Mouse (Mus musculus) kidney, embryonic 16.5 days (tissue): ENCODE results near the gene Erbb4. TPM values are rescaled to one million over a fixed set of nuclear protein-coding genes. Genes with fewer than 3 reads are reported as not detected.

Source experiments
- ATAC-seq: fragments of 200-750 bp; cut with Nextera tagmentation; 2 replicates; pipeline ENCODE4 v1.8.0; 2017; ENCODE audit warnings: moderate TSS enrichment; ENCODE audit not compliant: low FRiP score, low TSS enrichment
- H3K27ac ChIP-seq: fragments of 300-500 bp; sonication (generic); 2 replicates; pipeline ENCODE4 v1.5.1; 2014; ENCODE audit warnings: low read length
- H3K27me3 ChIP-seq: fragments of 300-500 bp; sonication (generic); 2 replicates; pipeline ENCODE4 v1.6.1; 2014; ENCODE audit warnings: low read length, control low read depth, mixed read lengths; ENCODE audit not compliant: insufficient read depth
- H3K36me3 ChIP-seq: fragments of 300-500 bp; sonication (generic); 2 replicates; pipeline ENCODE4 v1.6.1; 2014; ENCODE audit warnings: low read length, control low read depth, mixed read lengths; ENCODE audit not compliant: insufficient read depth
- H3K4me1 ChIP-seq: fragments of 300-500 bp; sonication (generic); 2 replicates; pipeline ENCODE4 v1.6.1; 2014; ENCODE audit warnings: low read length, control low read depth, mixed read lengths; ENCODE audit not compliant: insufficient read depth
- H3K4me2 ChIP-seq: fragments of 300-500 bp; sonication (generic); replicated peaks from 2 replicates; pipeline ENCODE4 v1.6.1; 2014; ENCODE audit warnings: low read depth, low read length
- H3K4me3 ChIP-seq: fragments of 300-500 bp; sonication (generic); 2 replicates; pipeline ENCODE4 v1.5.1; 2014; ENCODE audit warnings: mild to moderate bottlenecking, low read length
- H3K9ac ChIP-seq: fragments of 300-500 bp; sonication (generic); replicated peaks from 2 replicates; pipeline ENCODE4 v1.6.1; 2014; ENCODE audit warnings: low read length
- H3K9me3 ChIP-seq: fragments of 300-500 bp; sonication (generic); 2 replicates; pipeline ENCODE4 v1.6.1; 2016; ENCODE audit warnings: low read length, control low read depth
- WGBS: fragments of 180-500 bp; shearing (Covaris S2); extraction: QIAGEN DNeasy Blood & Tissue Kit; methylation state at CpG from one replicate; pipeline ENCODE4 v1.1.7; 2014; 5-methylcytosine and 5-hydroxymethylcytosine counted together
- polyA plus RNA-seq: library from polyadenylated mRNA; unstranded; fragments of >200 nt; fragmentation: Nextera tagmentation; extraction: Ambion mirVana; gene quantifications from 2 replicates; pipeline ENCODE4 v1.2.1, GENCODE M21; 2015

Erbb4 gene
- polyA plus RNA-seq, 1 experiment from 2014 or later, result 5.6 TPM

DNA sequence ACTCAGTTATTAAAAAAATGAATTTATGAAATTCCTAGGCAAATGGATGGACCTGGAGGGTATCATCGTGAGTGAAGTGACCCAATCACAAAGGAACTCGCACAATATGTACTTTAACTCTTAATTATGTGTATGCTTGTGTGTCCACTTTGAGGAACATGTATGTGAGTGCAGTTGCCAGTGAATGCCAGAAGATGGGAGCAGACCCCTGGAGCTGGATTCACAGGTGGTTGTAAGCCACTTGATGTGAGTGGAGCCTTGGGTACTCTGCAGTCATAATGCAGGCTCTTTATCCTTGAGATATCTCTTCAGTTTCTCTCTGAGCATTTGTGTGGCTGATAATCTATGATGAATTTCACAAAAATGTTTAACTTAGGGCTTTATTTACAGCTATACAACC is 957.3 kb downstream of the Erbb4 start:
- H3K9me3 ChIP-seq, result no peaks in the 10 kb centered on the region
- WGBS, result 89% methylated on average over 2 of the region's 2 CpGs
- no peak overlapping the region for H3K4me3 ChIP-seq
- H3K4me1 ChIP-seq, result no peaks in the 10 kb centered on the region
- no peaks in the 10 kb centered on the region for H3K36me3 ChIP-seq
- no peak overlapping the region for H3K27ac ChIP-seq
- H3K4me2 ChIP-seq, result no peak overlapping the region
- no peak for ATAC-seq
- H3K9ac ChIP-seq, result no peak overlapping the region
- H3K27me3 ChIP-seq, result no peaks in the 10 kb centered on the region

DNA sequence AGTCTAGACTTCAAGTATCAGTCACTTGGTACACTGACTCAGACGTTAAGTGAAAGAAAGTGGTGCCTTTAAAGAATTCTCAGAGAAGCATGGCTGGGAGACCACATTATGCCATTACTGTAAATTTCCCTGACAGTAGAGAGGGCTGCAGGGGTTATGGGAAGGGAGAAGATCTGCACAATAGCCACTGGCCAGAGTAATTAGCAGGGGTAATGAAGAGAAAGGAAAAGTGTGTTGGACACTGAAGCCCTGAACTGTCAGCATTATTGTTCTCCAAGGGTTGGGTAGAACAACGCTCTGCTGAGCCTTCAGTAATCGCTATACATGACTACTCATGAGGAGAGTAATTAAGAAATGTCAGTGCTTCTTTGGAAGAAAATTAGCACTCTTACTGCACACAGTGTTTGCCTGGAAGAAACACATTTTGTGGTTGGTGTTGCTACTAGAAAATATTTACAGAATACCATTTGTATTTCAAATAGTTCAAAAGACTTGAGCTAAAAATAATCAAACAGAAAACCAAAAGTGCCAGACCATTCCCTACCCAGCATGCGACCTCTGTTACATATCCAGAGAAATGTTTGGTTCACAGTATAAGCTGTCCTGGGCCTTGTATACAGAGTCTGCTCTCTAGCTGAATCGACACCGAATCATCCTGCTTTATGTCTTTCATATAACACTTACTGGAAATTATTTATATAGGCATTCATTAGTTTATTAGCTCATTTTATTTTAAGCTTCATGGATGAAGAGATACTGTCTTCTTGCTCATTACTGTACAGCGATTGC is 965.1 kb downstream of the Erbb4 start:
- Histone ChIP-seq H3K4me2 (no peak overlapping the region), H3K27ac (no peak overlapping the region), H3K4me1 (no peaks in the 10 kb centered on the region), H3K27me3 (no peaks in the 10 kb centered on the region), H3K9ac (no peak overlapping the region), H3K9me3 (no peaks in the 10 kb centered on the region), H3K4me3 (no peak overlapping the region), H3K36me3 (no peaks in the 10 kb centered on the region)
- 62% methylated on average over 7 of the region's 7 CpGs for WGBS
- ATAC-seq, result peak; percentile 57; the same call in 1 of the 2 replicates

DNA sequence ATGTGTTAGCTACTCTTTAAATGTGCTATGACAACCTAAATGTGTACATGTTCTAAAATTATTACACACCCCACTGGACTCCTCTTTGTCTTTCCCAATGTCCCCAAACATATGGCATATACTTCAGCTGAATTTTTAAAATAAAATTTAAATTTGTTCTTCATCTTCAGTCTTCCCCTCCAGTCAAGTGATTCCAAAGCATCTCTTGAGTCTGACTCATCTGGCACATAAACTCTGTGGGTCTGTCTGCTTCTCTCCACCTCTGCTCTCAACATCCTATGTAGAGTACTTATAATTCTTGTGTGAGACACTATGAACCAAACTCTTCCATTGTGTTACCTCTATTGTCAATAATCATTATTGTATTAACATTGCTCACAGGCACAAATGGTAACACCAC is 972.9 kb downstream of the Erbb4 start:
- no peak overlapping the region for H3K4me3 ChIP-seq
- no peak overlapping the region for H3K4me2 ChIP-seq
- H3K27ac ChIP-seq, result no peak overlapping the region
- no peak overlapping the region for H3K9ac ChIP-seq
- no peaks in the 10 kb centered on the region for H3K9me3 ChIP-seq
- no peaks in the 10 kb centered on the region for H3K36me3 ChIP-seq
- ATAC-seq, result no peak
- H3K4me1 ChIP-seq, result no peaks in the 10 kb centered on the region
- H3K27me3 ChIP-seq, result no peaks in the 10 kb centered on the region

DNA sequence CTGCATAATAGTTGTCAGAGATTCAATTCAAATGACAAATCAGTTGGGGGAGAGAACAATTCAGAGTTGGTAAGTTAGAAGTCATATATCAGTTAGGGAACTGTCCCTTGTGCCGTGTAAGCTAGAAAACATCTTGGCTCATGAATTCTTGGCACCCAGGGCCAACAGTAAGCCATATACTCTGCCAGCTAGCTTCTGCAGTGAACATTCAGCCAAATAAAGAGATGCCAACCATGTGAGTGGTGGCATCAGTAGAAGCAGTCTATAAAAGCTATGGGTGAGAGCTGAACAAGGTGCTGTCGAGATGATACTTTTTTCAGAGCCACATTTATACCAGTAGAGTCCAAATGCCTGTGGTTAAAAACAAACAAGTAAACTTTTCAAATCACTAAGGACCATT is 973.4 kb downstream of the Erbb4 start:
- H3K27ac ChIP-seq, result no peak overlapping the region
- no peaks in the 10 kb centered on the region for H3K27me3 ChIP-seq
- H3K4me3 ChIP-seq, result no peak overlapping the region
- H3K4me2 ChIP-seq, result no peak overlapping the region
- no peaks in the 10 kb centered on the region for H3K36me3 ChIP-seq
- H3K9ac ChIP-seq, result no peak overlapping the region
- no peaks in the 10 kb centered on the region for H3K4me1 ChIP-seq
- 66% methylated on average over 2 of the region's 2 CpGs for WGBS
- H3K9me3 ChIP-seq, result no peaks in the 10 kb centered on the region
- no peak for ATAC-seq

DNA sequence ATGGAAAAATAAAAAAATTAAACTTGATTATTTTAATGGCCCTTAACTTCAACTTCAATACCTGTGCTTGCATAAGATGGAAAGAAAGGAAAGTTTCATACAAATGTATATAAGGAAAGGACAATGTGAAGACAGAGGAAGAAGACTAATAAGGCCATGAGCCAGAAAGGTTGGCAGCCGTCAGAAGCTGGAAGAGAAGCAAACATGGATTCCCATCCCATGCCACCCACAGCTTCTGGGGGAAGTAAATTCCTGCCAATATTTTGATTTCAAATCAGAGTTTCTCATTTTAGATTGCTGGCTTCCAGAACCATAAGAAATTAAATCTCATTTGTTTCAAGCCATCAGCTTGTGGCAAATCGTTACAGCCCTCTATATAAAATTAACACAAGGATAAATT is 984.3 kb downstream of the Erbb4 start:
- Histone ChIP-seq H3K4me2 (no peak overlapping the region), H3K9me3 (no peaks in the 10 kb centered on the region), H3K27ac (no peak overlapping the region), H3K27me3 (no peaks in the 10 kb centered on the region), H3K4me3 (no peak overlapping the region), H3K9ac (no peak overlapping the region), H3K36me3 (no peaks in the 10 kb centered on the region), H3K4me1 (no peaks in the 10 kb centered on the region)
- 84% methylated on average over 2 of the region's 2 CpGs for WGBS
- ATAC-seq, result no peak

DNA sequence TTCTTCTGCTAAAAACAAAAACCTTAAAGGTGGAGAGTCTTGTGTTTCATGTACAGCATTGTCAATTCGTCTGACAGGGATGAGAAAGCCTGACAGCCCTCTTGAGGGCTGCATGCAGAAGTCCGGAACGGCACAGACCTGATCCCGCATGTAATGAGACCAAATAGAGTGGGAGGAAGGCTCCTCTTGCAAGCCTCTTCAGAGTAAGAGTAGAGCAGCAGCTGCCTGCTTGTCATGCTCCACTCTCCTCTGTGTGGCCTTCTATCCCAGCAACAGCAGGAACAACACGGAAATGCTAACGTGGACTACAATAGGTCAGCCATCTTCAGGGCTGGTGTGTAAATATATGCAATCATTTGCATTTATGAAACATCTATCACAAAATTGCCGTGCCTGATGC is 987.5 kb downstream of the Erbb4 start:
- H3K9me3 ChIP-seq, result no peaks in the 10 kb centered on the region
- H3K27me3 ChIP-seq, result no peaks in the 10 kb centered on the region
- H3K4me1 ChIP-seq, result no peaks in the 10 kb centered on the region
- no peak; the same call in 1 of the 2 replicates for ATAC-seq
- H3K4me3 ChIP-seq, result no peak overlapping the region
- H3K27ac ChIP-seq, result no peak overlapping the region
- H3K36me3 ChIP-seq, result no peaks in the 10 kb centered on the region
- no peak overlapping the region for H3K9ac ChIP-seq
- WGBS, result 44% methylated on average over 7 of the region's 7 CpGs
- H3K4me2 ChIP-seq, result no peak overlapping the region

DNA sequence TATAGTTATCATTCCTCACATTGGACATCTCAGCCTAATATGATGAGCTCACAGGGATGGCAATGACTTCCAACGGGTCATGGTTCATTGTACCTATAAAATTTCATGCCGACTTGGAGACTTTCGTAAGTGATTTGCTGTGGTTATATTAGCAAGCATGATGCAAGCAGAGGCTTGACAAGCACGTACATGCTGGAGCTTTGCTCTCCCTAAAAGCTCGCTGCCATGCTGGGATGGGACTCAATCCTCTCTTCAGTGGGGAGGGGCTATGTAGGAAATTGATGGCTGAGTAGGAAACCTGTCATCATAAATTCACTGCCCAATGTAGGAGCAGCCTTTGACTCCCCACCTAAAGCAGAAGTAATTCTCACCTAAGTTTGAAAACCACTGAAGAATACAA is 992.1 kb downstream of the Erbb4 start:
- no peak overlapping the region for H3K9ac ChIP-seq
- no peaks in the 10 kb centered on the region for H3K4me1 ChIP-seq
- no peak overlapping the region for H3K27ac ChIP-seq
- no peaks in the 10 kb centered on the region for H3K27me3 ChIP-seq
- no peaks in the 10 kb centered on the region for H3K36me3 ChIP-seq
- WGBS, result 74% methylated on average over 5 of the region's 5 CpGs
- no peak for ATAC-seq
- no peak overlapping the region for H3K4me2 ChIP-seq
- H3K4me3 ChIP-seq, result no peak overlapping the region
- no peaks in the 10 kb centered on the region for H3K9me3 ChIP-seq

DNA sequence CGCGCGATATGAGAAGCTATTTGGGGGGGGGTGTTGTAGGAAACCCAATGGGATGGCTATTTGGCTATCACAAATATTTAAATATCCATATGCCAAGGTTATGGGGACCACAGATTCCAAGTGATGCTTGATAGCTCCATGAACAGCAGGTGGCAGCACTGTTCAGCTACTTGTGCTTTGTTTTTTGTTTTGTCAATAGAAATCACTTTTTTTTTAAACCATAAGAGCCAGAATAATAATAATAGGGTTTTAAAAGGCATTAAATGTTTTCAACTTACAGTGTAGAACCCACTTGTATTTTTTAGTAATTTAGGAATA is 1001.4 kb downstream of the Erbb4 start:
- H3K27me3 ChIP-seq, result no peaks in the 10 kb centered on the region
- no peaks in the 10 kb centered on the region for H3K9me3 ChIP-seq
- H3K4me3 ChIP-seq, result no peak overlapping the region
- no peak for ATAC-seq
- 91% methylated on average over 3 of the region's 3 CpGs for WGBS
- no peak overlapping the region for H3K27ac ChIP-seq
- no peak overlapping the region for H3K9ac ChIP-seq
- no peaks in the 10 kb centered on the region for H3K36me3 ChIP-seq
- H3K4me2 ChIP-seq, result no peak overlapping the region
- H3K4me1 ChIP-seq, result no peaks in the 10 kb centered on the region

DNA sequence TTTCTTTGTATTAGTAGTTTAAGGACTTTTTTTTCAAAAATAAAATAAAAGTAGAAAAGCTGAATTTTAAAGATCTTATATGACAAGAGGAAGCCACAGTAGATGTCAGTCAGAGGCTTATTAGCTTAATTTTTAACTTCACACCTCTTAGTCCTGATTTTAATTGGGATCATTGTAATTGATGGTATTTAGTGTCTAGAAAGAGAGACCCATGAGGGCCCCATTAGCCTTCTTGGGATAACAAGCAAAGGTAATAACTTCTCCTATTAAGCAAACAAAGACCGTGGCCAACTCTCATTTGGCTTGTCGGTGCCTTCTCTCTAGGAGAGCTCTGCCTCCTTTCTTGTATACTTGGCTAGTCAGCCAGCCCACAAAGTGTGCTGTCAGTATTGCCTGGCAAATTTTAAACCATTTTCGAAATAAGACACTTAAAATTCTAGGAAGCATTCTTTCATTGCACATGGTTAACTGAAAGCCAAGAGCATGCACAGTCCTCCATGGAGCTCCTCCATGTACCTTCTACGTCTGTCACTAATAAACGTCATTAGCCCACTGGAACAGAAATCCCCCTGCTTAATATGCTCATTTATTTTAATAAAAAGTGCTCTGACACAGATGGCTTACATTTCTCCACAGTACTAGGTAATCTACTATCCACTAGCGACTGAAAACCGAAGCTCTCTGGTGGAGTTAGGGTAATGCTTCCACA is 1001.9 kb downstream of the Erbb4 start:
- 67% methylated on average over 7 of the region's 7 CpGs for WGBS

DNA sequence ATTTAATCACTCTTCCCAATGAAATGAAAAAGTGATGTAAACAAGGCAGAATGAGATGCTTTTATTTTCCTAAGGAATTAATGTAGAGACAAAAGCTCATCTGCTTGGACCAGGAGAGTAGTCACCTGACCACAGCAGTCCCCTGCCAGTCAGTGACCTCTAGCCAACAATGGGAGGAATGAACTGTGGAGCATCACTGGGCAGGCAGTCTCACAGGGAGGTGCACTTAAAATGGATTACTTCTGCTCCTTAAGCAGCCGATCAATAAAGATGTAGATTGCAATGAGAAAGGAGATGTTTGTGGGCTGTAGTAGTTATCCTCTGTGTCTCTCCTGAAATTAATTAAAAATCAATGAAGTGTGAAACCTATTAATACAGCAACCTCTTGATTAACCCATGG is 1018.2 kb downstream of the Erbb4 start:
- 88% methylated on average over 1 of the region's 1 CpGs for WGBS
- Histone ChIP-seq H3K36me3 (no peaks in the 10 kb centered on the region), H3K4me3 (no peak overlapping the region), H3K4me2 (no peak overlapping the region), H3K4me1 (no peaks in the 10 kb centered on the region), H3K27ac (no peak overlapping the region), H3K9me3 (no peaks in the 10 kb centered on the region), H3K27me3 (no peaks in the 10 kb centered on the region), H3K9ac (no peak overlapping the region)
- ATAC-seq, result no peak

More for the DNA sequence above, 1001.9 kb downstream of the Erbb4 start:
- Histone ChIP-seq H3K36me3 (no peaks in the 10 kb centered on the region), H3K4me1 (no peaks in the 10 kb centered on the region), H3K9ac (no peak overlapping the region), H3K27ac (no peak overlapping the region), H3K27me3 (no peaks in the 10 kb centered on the region), H3K9me3 (no peaks in the 10 kb centered on the region), H3K4me3 (no peak overlapping the region), H3K4me2 (no peak overlapping the region)
- ATAC-seq, result no peak
